Mouse (Mus musculus) liver, postnatal 0 days (tissue): ENCODE measurements around the gene Pde3a. TPM values are rescaled to one million over a fixed set of nuclear protein-coding genes. Genes with fewer than 3 reads are reported as not detected.

Source experiments
- ATAC-seq: fragments of 200-750 bp; cut with Nextera tagmentation; 2 replicates; pipeline ENCODE4 v1.8.0; 2017; ENCODE audit warnings: mild to moderate bottlenecking, moderate library complexity
- DNase-seq: peaks from one replicate; pipeline ENCODE4 v3.0.0-alpha.2; 2016
- H3K27ac ChIP-seq: fragments of 300-500 bp; sonication (generic); 2 replicates; pipeline ENCODE4 v1.5.1; 2014; ENCODE audit warnings: antibody characterized with exemption, moderate library complexity, mild to moderate bottlenecking, low read depth
- H3K27me3 ChIP-seq: fragments of 300-500 bp; sonication (generic); 2 replicates; pipeline ENCODE4 v1.6.1; 2014; ENCODE audit warnings: low read length, control low read depth, mixed read lengths; ENCODE audit not compliant: insufficient read depth
- H3K36me3 ChIP-seq: fragments of 300-500 bp; sonication (generic); replicated peaks from 2 replicates; pipeline ENCODE4 v1.6.1; 2014; ENCODE audit warnings: mild to moderate bottlenecking, control low read depth, low read length, moderate library complexity, mixed read lengths; ENCODE audit not compliant: insufficient read depth
- H3K4me1 ChIP-seq: fragments of 300-500 bp; sonication (generic); 2 replicates; pipeline ENCODE4 v1.6.1; 2014; ENCODE audit warnings: antibody characterized with exemption, mild to moderate bottlenecking, control low read depth; ENCODE audit not compliant: insufficient read depth
- H3K4me2 ChIP-seq: fragments of 300-500 bp; sonication (generic); 2 replicates; pipeline ENCODE4 v1.6.1; 2014; ENCODE audit warnings: low read depth, mild to moderate bottlenecking, low read length, moderate library complexity, mixed read lengths
- H3K4me3 ChIP-seq: fragments of 300-500 bp; sonication (generic); 2 replicates; pipeline ENCODE4 v1.5.1; 2014; ENCODE audit warnings: low read depth, low read length
- H3K9ac ChIP-seq: fragments of 300-500 bp; sonication (generic); replicated peaks from 2 replicates; pipeline ENCODE4 v1.6.1; 2014; ENCODE audit warnings: mild to moderate bottlenecking, moderate library complexity
- H3K9me3 ChIP-seq: fragments of 300-500 bp; sonication (generic); 2 replicates; pipeline ENCODE4 v1.6.1; 2016; ENCODE audit warnings: mild to moderate bottlenecking, control low read depth, low read length, mixed read lengths
- CTCF ChIP-seq: sonication (generic); IDR thresholded peaks from 2 replicates; pipeline ENCODE4 v1.5.1; 2016; ENCODE audit warnings: antibody characterized with exemption, low read depth
- EP300 ChIP-seq: IDR thresholded peaks from 2 replicates; pipeline ENCODE4 v1.6.1; 2016; ENCODE audit warnings: antibody characterized with exemption, low read depth, mild to moderate bottlenecking
- WGBS: fragments of 180-500 bp; shearing (Covaris S2); extraction: QIAGEN DNeasy Blood & Tissue Kit; methylation state at CpG from one replicate; pipeline ENCODE4 v1.1.7; 2014; ENCODE audit not compliant: insufficient replicate concordance; 5-methylcytosine and 5-hydroxymethylcytosine counted together
- polyA plus RNA-seq: library from polyadenylated mRNA; unstranded; fragments of >200 nt; fragmentation: Nextera tagmentation; extraction: Ambion mirVana; gene quantifications from 2 replicates; pipeline ENCODE4 v1.2.1, GENCODE M21; 2015

Gene Pde3a
- polyA plus RNA-seq, 1 experiment from 2014 or later = 1.3 TPM

- Histone ChIP-seq H3K9me3 (no peaks in the 10 kb centered on the region), H3K27ac (no peak overlapping the region), H3K4me1 (no peaks in the 10 kb centered on the region), H3K36me3 (no peaks in the 10 kb centered on the region), H3K9ac (no peak overlapping the region), H3K4me2 (no peak overlapping the region), H3K4me3 (no peak overlapping the region), H3K27me3 (no peaks in the 10 kb centered on the region)
- 72% methylated on average over 15 of the region's 15 CpGs for WGBS
- ATAC-seq (no peak), DNase-seq (no peak)
- no peak for TF ChIP-seq EP300
- no peak for TF ChIP-seq CTCF
Measured at GRCm38 (mm10) chr6:141226851-141227657, 22.0 kb upstream of the Pde3a start.

- Histone ChIP-seq H3K27ac (no peak overlapping the region), H3K4me2 (no peak overlapping the region), H3K36me3 (no peaks in the 10 kb centered on the region), H3K27me3 (no peaks in the 10 kb centered on the region), H3K4me1 (no peaks in the 10 kb centered on the region), H3K9me3 (no peaks in the 10 kb centered on the region), H3K9ac (no peak overlapping the region), H3K4me3 (no peak overlapping the region)
- WGBS = 55% methylated on average over 3 of the region's 3 CpGs
- DNase-seq (no peak), ATAC-seq (peak; percentile 83)
- TF ChIP-seq CTCF (no peak), EP300 (no peak)
Measured at GRCm38 (mm10) chr6:141227658-141228005, 21.4 kb upstream of the Pde3a start.

- WGBS = 68% methylated on average over 6 of the region's 6 CpGs
- Histone ChIP-seq H3K27me3 (no peaks in the 10 kb centered on the region), H3K4me3 (no peak overlapping the region), H3K27ac (no peak overlapping the region), H3K9ac (no peak overlapping the region), H3K9me3 (no peaks in the 10 kb centered on the region), H3K4me1 (no peaks in the 10 kb centered on the region), H3K4me2 (no peak overlapping the region), H3K36me3 (no peaks in the 10 kb centered on the region)
- ATAC-seq = no peak
- no peak for TF ChIP-seq CTCF
- DNase-seq = no peak
Measured at GRCm38 (mm10) chr6:141232756-141233382, 16.2 kb upstream of the Pde3a start.

GRCm38 (mm10) chr6:141241809-141242208, 7.3 kb upstream of the Pde3a start:
- H3K4me3 ChIP-seq = no peak overlapping the region

GRCm38 (mm10) chr6:141245089-141245488, 4.0 kb upstream of the Pde3a start:
- 74% methylated on average over 4 of the region's 4 CpGs for WGBS
- peaks cover 8% of the 10 kb centered on the region for H3K27me3 ChIP-seq
- no peak overlapping the region for H3K4me3 ChIP-seq
- no peak overlapping the region for H3K4me2 ChIP-seq
- H3K9me3 ChIP-seq = no peaks in the 10 kb centered on the region
- H3K4me1 ChIP-seq = no peaks in the 10 kb centered on the region
- no peaks in the 10 kb centered on the region for H3K36me3 ChIP-seq
- no peak overlapping the region for H3K27ac ChIP-seq
- H3K9ac ChIP-seq = no peak overlapping the region
- ATAC-seq (no peak), DNase-seq (no peak)
- TF ChIP-seq CTCF (no peak), EP300 (no peak)

More at GRCm38 (mm10) chr6:141241809-141242208, 7.3 kb upstream of the Pde3a start:
- H3K27me3 ChIP-seq = no peaks in the 10 kb centered on the region
- no peak overlapping the region for H3K9ac ChIP-seq
- DNase-seq (no peak), ATAC-seq (peak; percentile 67)
- no peaks in the 10 kb centered on the region for H3K9me3 ChIP-seq
- H3K36me3 ChIP-seq = no peaks in the 10 kb centered on the region
- H3K4me1 ChIP-seq = no peaks in the 10 kb centered on the region
- TF ChIP-seq EP300 = no peak
- TF ChIP-seq CTCF = no peak
- WGBS = 85% methylated on average over 1 of the region's 1 CpGs
- no peak overlapping the region for H3K4me2 ChIP-seq
- H3K27ac ChIP-seq = no peak overlapping the region

- TF ChIP-seq EP300 (no peak), CTCF (no peak)
- no peak overlapping the region for H3K4me2 ChIP-seq
- WGBS = 70% methylated on average over 6 of the region's 6 CpGs
Measured at GRCm38 (mm10) chr6:141246391-141246790, 2.7 kb upstream of the Pde3a start.

More at GRCm38 (mm10) chr6:141246391-141246790, 2.7 kb upstream of the Pde3a start:
- ATAC-seq = no peak
- Histone ChIP-seq H3K27me3 (peaks cover 20% of the 10 kb centered on the region), H3K9me3 (no peaks in the 10 kb centered on the region), H3K9ac (no peak overlapping the region), H3K4me1 (no peaks in the 10 kb centered on the region), H3K4me3 (no peak overlapping the region), H3K36me3 (no peaks in the 10 kb centered on the region), H3K27ac (no peak overlapping the region)
- no peak for DNase-seq
